Mouse (Mus musculus) kidney, adult 2 months (tissue): ENCODE measurements around the gene Spata5.

ENCODE experiments used
- CTCF ChIP-seq: fragments of 200-500 bp; conservative IDR thresholded peaks from 2 replicates; pipeline ENCODE4 v1.5.1; 2011; ENCODE audit warnings: low read depth, mild to moderate bottlenecking, control low read depth, low read length, moderate library complexity, mixed read lengths; ENCODE audit not compliant: insufficient read depth, insufficient read length
- POLR2A ChIP-seq: fragments of 200-500 bp; IDR thresholded peaks from one replicate; pipeline ENCODE4 v1.6.1; 2011; ENCODE audit warnings: low read depth, low read length, control low read depth

- TF ChIP-seq CTCF (no peak), POLR2A (no peak)
These were observed 20.1 kb downstream of the Spata5 start for GRCm38 (mm10) chr3:37439770-37440169.
